Mouse (Mus musculus) left cerebral cortex, postnatal 10 days (tissue): Measurements from ENCODE around the gene Bean1. TPM values are rescaled to one million over a fixed set of nuclear protein-coding genes. Genes with fewer than 3 reads are reported as not detected.
A peak's percentile ranks its signal among the peaks of the same experiment; 100 is the strongest.

Experiments
- DNase-seq, 2 experiments: peaks; one replicate each; pipeline ENCODE4 v3.0.0; 2021 to 2022; ENCODE audit warnings: low spot score in 2 of 2, mixed read lengths in 1 of 2; ENCODE audit errors: extremely low spot score in 1 of 2
- intact Hi-C: fragments of 180-260 bp; cut with DNase I; formaldehyde crosslinking; loops from one replicate; pipeline ENCODE4 v1.15.1; 2025
- total RNA-seq, 2 experiments: library from RNA; stranded (reverse); gene quantifications; 2 replicates each; pipeline ENCODE4 v1.2.3; 2021

Bean1 gene
- 10 to 100 TPM; 26.1 to 27.9 TPM for total RNA-seq

DNA sequence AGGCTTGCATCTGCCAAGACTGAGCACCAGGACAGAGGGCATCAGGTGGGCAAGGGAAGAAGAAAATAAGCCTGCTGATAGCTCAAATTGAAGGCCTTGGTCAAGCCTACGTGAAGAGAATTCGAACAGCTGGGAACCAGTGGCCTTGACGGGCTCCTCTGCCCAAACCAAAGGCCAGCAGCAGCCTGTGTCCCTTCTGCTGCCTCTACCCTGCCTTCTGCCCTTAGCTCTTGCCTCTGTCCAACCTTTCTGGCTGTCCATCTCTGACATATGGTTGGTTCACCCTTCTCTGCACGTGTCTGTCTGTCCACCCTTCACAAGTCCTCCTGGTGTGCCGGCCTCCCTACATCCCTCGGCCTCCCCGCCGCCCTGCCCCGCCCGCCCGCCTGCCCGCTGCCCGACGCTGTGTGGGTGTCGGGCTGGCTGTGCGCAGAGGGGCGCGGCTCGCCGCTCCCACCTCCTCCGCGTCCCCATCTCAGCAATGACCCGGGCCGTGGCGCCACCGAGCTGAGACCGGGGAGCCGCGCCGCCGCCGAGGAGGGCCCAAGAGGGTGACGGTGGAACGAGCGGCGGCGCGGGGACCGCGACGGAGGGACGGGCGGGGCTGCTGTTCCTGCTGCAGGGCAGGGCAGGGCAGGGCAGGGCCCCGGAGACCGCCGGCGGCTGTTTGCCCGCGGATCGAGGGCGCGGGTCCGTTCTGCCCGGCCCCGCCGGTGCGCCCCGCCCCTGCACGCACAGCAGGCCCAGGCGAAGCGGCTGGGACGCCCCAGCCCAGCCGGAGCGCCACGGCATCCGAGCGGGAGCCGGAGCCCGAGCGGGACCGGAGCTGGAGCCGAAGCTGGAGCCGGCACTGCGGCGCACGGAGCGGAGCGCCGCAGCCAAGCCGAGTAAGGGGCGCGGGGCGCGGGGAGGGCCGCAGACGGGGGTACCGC lies at the start of gene Bean1:
Bean1 (plus strand) TSS at position 325 of the 932 bp plus-strand sequence.
- intact Hi-C loops, result no loop called here

GRCm38 (mm10) chr8:104121640-104122416 lies 48.4 kb upstream of the Bean1 start:
- intact Hi-C loops, result no loop called here

More for the DNA sequence above, at the start of gene Bean1:
- peak in 1 of 2 experiments; percentile 73 for DNase-seq

GRCm38 (mm10) chr8:104123080-104123657 lies 47.1 kb upstream of the Bean1 start:
- intact Hi-C loops, result no loop called here
- DNase-seq, result no peak

More at GRCm38 (mm10) chr8:104121640-104122416, 48.4 kb upstream of the Bean1 start:
- DNase-seq, result no peak

DNA sequence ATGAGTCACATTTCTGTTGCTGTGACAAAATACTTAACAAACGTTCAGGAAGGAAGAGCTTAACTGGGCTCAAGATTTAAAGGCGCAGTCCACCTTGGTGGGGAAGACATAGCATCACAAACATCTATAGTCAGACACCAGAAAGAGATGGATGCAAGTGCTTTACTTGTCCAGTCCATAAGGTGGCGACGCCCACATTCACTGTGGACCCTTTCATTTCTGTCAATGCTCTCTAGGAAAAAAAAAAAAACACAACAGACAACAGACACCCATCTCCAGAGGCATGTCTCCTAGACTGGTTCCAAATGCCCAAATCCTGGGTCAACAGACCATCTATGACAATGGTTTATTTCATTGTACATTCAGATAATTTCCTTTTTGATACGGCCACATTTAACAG lies 45.7 kb upstream of the Bean1 start:
- intact Hi-C loops, result no loop called here
- DNase-seq, result no peak

DNA sequence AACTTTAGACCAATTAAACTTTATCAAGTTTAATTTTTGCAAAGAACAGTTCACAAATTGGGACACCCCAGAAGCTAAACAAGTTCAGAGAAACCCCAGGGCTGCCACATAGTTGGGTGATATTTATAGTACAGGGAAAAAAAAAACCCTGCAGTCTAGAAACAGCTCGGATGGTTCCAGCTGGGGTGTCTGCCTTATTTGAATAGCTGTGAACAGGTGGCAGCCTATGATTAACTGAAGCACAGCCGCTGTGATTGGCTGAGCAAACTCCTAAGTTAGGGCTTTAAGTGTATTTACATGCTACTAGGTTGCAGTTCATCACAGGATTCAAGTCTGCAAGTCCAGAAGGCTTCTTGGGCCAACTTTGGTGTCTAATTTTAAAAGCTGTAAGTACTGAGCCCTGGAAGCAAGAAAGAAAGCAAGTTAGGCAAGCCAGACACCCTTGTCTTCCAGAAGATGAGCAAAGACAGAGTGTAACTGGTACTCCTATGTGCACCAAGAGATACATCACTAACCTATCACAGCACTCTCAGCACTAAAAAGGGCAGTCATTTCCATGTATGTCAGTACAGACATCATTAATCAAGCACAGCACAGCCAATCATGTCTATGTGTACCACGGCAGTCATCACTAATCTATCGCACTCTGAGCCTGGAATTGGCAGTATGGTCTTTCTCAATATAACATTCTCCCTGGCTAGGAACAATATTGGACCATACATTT lies 42.9 kb upstream of the Bean1 start:
- DNase-seq, result peak; percentile 42 to 81
- intact Hi-C loops, result no loop called here

GRCm38 (mm10) chr8:104130916-104131315 lies 39.3 kb upstream of the Bean1 start:
- intact Hi-C loops, result no loop called here
- DNase-seq, result no peak

DNA sequence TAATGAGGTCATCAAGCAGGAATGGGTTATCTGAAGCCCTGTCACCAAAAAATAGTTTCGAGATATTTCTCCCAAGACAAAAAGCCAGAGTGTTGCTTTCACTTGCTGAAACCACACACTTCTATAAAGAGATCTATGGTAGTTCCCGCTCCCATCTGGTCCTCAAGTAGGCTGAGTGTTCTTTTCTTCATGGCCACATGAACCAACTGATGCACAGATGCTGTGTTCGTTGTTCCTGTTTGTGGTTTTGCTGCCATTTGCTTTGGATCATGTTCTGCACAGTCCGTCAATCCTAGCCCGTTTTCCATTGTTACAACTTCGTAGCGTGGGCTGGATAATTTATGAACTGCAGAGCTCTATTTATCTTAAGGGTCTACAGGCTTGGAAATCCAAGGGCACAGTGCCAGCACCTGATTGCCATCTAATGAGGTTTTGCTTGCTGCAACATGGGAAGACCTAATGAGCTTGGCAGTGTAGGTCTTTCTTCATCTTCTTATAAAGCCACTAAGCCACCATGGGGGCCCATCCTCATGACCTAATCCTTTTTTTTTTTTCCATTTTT lies 38.7 kb upstream of the Bean1 start:
- DNase-seq, result no peak
- intact Hi-C loops, result no loop called here

DNA sequence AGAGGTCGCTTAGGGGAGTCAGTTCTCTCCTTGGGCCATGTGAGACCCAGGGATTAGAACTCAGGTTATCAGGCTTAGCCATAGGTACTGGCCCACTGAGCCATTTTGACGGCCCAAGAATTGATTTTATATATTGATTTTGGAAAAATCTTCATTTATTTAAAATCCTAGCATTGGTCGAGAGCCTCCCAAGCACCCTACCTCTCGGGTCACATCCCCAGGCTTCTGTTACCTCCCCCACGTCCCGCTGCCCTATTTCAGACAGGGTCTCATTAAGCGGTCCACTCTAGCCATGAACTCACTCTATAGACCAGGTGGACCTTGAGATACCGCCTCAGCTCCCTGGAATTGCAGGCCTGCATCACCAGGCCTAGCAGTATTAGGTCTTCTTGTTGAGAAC lies 35.7 kb upstream of the Bean1 start:
- intact Hi-C loops, result no loop called here
- DNase-seq, result no peak

- intact Hi-C loops, result no loop called here
- no peak for DNase-seq
These were observed 34.0 kb upstream of the Bean1 start for GRCm38 (mm10) chr8:104136277-104136676.

- DNase-seq, result no peak
- intact Hi-C loops, result no loop called here
These were observed 32.6 kb upstream of the Bean1 start for GRCm38 (mm10) chr8:104137636-104138035.

- intact Hi-C loops, result loop anchor here (5.0 to 10.0 kb wide), 2 partner anchors 38 to 204 kb away; partner anchors contain the start of gene Cdh5
- DNase-seq, result no peak
These were observed 29.6 kb upstream of the Bean1 start for GRCm38 (mm10) chr8:104140611-104141010.

DNA sequence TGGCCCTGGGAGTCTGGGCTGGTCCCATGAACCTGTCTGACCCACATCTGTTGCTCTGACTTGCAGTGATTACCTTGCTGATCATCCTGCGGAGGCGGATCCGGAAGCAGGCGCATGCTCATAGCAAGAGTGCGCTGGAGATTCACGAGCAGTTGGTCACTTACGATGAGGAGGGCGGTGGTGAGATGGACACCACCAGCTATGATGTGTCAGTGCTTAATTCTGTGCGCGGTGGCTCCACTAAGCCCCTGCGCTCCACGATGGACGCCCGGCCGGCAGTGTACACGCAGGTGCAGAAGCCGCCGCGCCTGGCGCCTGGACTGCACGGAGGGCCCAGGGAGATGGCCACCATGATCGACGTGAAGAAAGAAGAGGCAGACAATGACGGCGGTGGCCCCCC lies 27.8 kb upstream of the Bean1 start:
- DNase-seq, result no peak
- intact Hi-C loops, result loop anchor here (5.0 to 10.0 kb wide), 2 partner anchors 40 to 202 kb away; partner anchors contain the start of gene Cdh5

GRCm38 (mm10) chr8:104143379-104143778 lies 26.9 kb upstream of the Bean1 start:
- DNase-seq, result no peak
- intact Hi-C loops, result loop anchor here (5.0 to 10.0 kb wide), 2 partner anchors 41 to 201 kb away; partner anchors contain the start of gene Cdh5

GRCm38 (mm10) chr8:104144434-104145216 lies 25.6 kb upstream of the Bean1 start:
- intact Hi-C loops, result loop anchor here (5.0 to 10.0 kb wide), 2 partner anchors 42 to 200 kb away; partner anchors contain the start of gene Cdh5
- DNase-seq, result no peak

DNA sequence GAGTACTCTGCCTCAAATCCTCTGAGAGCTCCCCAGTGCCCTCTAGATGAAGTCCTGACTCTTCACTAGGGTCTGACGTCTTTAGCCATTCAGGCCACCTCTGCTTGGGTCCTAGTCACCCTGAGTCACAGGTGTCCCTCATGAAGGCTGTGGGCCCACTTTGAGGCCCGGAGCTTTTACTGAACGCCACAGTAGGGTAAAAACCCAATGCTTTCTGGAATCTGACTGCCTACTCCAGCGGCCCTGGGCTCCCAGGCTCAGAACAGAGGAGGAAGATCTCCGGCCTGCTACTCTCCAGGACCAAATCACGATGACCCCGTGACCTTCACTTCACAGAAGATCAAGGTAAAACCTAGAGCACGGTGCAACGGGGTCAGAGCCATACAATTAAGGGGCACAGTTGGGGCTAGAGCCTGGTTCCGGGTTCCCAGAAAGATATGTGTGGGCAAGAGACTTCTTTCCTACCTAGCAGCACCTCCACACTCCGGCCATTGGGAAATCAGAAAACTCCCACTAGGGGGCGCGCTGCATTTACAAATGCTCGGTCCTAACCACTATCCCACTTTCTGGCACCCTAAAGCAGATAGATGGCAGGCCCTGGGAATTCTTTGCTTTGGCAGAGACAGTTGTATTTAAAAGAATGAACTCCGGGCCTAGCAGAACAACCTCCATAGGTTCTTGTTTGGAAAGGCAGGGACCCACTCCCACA lies 24.1 kb upstream of the Bean1 start:
- peak; percentile 67 to 83 for DNase-seq
- intact Hi-C loops, result loop anchor here (2.0 to 10.0 kb wide), 2 partner anchors 75 to 199 kb away; no protein-coding TSS in a partner anchor

DNA sequence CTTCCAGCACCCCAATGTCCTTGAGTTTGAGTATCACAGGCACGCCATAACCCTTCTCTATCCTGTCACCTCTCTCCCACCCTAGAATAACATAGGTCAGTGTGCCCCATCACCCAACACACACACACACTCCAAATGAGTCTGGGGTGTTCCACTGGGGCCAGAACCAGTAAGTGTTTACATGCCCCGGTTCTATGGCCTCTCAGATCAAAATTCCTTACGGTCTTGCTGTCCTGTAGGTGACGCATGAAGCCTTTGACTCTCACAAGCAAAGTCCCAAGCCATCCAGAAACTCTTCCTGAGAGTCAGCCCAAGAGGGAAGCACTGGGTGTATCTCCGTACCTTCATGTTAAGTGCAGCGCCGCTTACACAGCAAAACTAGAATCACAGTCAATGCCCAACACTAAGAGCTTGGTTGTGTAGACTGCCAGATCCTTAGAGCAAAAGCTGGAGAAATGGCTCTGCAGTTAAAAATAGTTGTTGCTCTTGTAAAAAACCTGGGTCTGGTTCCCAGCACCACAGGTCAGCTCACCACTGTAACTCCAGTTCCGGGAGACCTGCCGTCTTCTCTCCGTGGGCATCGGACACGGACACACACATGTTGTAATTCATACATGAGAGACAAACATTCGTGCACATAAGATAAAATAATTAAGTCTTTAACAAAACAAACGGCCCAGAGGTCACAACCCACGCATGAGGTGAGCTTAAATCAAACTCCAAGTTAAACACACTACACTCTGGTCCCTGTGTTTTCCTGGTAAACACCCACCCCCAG lies 23.3 kb upstream of the Bean1 start:
- intact Hi-C loops, result loop anchor here (2.0 to 10.0 kb wide), 2 partner anchors 74 to 198 kb away; no protein-coding TSS in a partner anchor
- DNase-seq, result no peak
